Mouse (Mus musculus): ENCODE data around the gene Sept11.

- TF ChIP-seq CTCF (IDR thresholded peaks at IDR 0.05; ENCODE audit: low read depth, low read length): no peak
- no peak for TF ChIP-seq GATA1 (IDR thresholded peaks at IDR 0.05; ENCODE audit: borderline replicate concordance, low read length)
- TF ChIP-seq TAL1 (conservative IDR thresholded peaks at IDR 0.05; ENCODE audit: low read depth, low read length): no peak
- no peak for TF ChIP-seq POLR2AphosphoS5 (IDR thresholded peaks at IDR 0.05; ENCODE audit: insufficient replicate concordance, low read depth, low read length)
- TF ChIP-seq GATA2 (IDR thresholded peaks at IDR 0.05; ENCODE audit: borderline replicate concordance, low read depth, low read length): no peak
Observed at GRCm38 (mm10) chr5:93104987-93105823, 12.0 kb downstream of the Sept11 start.

Data from G1E (cell line).